Mouse (Mus musculus): ENCODE measurements around the gene Gm21663. TPM values are rescaled to one million over a fixed set of nuclear protein-coding genes. Genes with fewer than 3 reads are reported as not detected.

Gene Gm21663
- not detected for total RNA-seq (2023)

DNA sequence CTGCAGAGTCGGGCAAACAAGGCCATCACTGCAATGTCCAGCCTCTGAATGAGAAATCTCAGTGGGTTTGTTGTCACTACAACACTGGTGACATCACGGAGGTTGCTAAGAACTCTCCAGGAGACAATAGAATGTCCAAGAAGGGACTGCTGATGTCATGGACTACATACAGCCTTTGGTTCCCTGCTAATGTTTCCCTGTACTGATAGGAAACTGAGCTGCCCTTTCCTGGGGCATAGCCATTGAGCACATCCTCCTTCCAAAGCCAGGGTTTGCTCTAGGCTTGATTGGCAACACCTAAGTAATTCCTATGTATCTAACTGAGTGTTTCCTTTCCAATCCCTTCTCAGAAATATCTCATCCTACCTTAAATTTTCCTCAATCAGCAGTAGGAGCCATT lies at the start of gene Gm21663:
Gm21663 (minus strand) TSS at position 101 of the 400 bp plus-strand sequence.

DNA sequence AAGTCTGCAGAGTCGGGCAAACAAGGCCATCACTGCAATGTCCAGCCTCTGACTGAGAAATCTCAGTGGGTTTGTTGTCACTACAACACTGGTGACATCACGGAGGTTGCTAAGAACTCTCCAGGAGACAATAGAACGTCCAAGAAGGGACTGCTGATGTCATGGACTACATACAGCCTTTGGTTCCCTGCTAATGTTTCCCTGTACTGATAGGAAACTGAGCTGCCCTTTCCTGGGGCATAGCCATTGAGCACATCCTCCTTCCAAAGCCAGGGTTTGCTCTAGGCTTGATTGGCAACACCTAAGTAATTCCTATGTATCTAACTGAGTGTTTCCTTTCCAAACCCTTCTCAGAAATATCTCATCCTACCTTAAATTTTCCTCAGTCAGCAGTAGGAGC lies 46.4 kb upstream of the Gm21663 start, which contains the start of gene Gm21698:
Gm21698 (minus strand) TSS at position 101 of the 400 bp plus-strand sequence.

DNA sequence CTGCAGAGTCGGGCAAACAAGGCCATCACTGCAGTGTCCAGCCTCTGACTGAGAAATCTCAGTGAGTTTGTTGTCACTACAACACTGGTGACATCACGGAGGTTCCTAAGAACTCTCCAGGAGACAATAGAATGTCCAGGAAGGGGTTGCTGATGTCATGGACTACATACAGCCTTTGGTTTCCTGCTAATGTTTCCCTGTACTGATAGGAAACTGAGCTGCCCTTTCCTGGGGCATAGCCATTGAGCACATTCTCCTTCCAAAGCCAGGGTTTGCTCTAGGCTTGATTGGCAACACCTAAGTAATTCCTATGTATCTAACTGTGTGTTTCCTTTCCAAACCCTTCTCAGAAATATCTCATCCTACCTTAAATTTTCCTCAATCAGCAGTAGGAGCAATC lies 30.4 kb upstream of the Gm21663 start, which contains the start of gene Gm21680:
Gm21680 (minus strand) TSS at position 101 of the 400 bp plus-strand sequence.

DNA sequence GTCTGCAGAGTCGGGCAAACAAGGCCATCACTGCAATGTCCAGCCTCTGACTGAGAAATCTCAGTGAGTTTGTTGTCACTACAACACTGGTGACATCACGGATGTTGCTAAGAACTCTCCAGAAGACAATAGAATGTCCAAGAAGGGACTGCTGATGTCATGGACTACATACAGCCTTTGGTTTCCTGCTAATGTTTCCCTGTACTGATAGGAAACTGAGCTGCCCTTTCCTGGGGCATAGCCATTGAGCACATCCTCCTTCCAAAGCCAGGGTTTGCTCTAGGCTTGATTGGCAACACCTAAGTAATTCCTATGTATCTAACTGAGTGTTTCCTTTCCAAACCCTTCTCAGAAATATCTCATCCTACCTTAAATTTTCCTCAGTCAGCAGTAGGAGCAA lies 12.1 kb upstream of the Gm21663 start, which contains the start of gene Gm21671:
Gm21671 (minus strand) TSS at position 101 of the 400 bp plus-strand sequence.

Other genes with a start within 250 kb of the Gm21663 start
- gene Xrcc2, start 236.6 kb downstream of the Gm21663 start, total RNA-seq (2023) = 10 to 100 TPM in 1 of 2 experiments, 1 to 10 TPM in 1; 9.4 to 13.0 TPM
- gene Actr3b, start 182.4 kb downstream of the Gm21663 start, total RNA-seq (2023) = under 1 TPM; 0.70 to 0.79 TPM
- not detected for gene Gm21671, start 12.0 kb upstream of the Gm21663 start, total RNA-seq (2023)
- gene Gm21680, start 30.3 kb upstream of the Gm21663 start, total RNA-seq (2023) = not detected
- gene Gm21698, start 46.3 kb upstream of the Gm21663 start, total RNA-seq (2023) = not detected
- gene Gm1979, start 62.4 kb upstream of the Gm21663 start, total RNA-seq (2023) = not detected
- gene Gm5862, start 80.5 kb upstream of the Gm21663 start, total RNA-seq (2023) = not detected
- gene Speer4a, start 97.2 kb upstream of the Gm21663 start, total RNA-seq (2023) = not detected
- gene Gm7347, start 116.2 kb upstream of the Gm21663 start, total RNA-seq (2023) = not detected
- not detected for gene Gm10471, start 146.9 kb upstream of the Gm21663 start, total RNA-seq (2023)
- gene 5031410I06Rik, start 163.0 kb upstream of the Gm21663 start, total RNA-seq (2023) = not detected
- not detected for gene Gm10220, start 179.0 kb upstream of the Gm21663 start, total RNA-seq (2023)

Data from monocyte, adult 59 days (primary cell).